Mouse (Mus musculus) midbrain, postnatal 0 days (tissue): ENCODE results near the gene Zfand3. TPM values are rescaled to one million over a fixed set of nuclear protein-coding genes. Genes with fewer than 3 reads are reported as not detected.

Experiments
- ATAC-seq: fragments of 200-750 bp; cut with Nextera tagmentation; 2 replicates; pipeline ENCODE4 v1.8.0; 2017; ENCODE audit warnings: moderate number of reproducible peaks, mild to moderate bottlenecking, moderate TSS enrichment, moderate library complexity; ENCODE audit not compliant: low FRiP score
- DNase-seq: peaks from one replicate; pipeline ENCODE4 v3.0.0-alpha.2; 2015; ENCODE audit warnings: low spot score
- H3K27ac ChIP-seq: fragments of 300-500 bp; sonication (generic); 2 replicates; pipeline ENCODE4 v1.5.1; 2014; ENCODE audit warnings: low read depth, mild to moderate bottlenecking, low read length, mixed read lengths
- H3K27me3 ChIP-seq: fragments of 300-500 bp; sonication (generic); 2 replicates; pipeline ENCODE4 v1.6.1; 2014; ENCODE audit warnings: low read length, control low read depth, mixed read lengths; ENCODE audit not compliant: insufficient read depth
- H3K36me3 ChIP-seq: fragments of 300-500 bp; sonication (generic); 2 replicates; pipeline ENCODE4 v1.6.1; 2014; ENCODE audit warnings: low read length, control low read depth, mixed read lengths; ENCODE audit not compliant: insufficient read depth
- H3K4me1 ChIP-seq: fragments of 300-500 bp; sonication (generic); 2 replicates; pipeline ENCODE4 v1.6.1; 2014; ENCODE audit warnings: mild to moderate bottlenecking, control low read depth, antibody characterized with exemption, low read length, mixed read lengths; ENCODE audit not compliant: insufficient read depth
- H3K4me2 ChIP-seq: fragments of 300-500 bp; sonication (generic); 2 replicates; pipeline ENCODE4 v1.6.1; 2014; ENCODE audit warnings: low read depth, mild to moderate bottlenecking, low read length, mixed read lengths; ENCODE audit not compliant: poor library complexity, severe bottlenecking
- H3K4me3 ChIP-seq: fragments of 300-500 bp; sonication (generic); 2 replicates; pipeline ENCODE4 v1.5.1; 2014; ENCODE audit warnings: low read depth, mild to moderate bottlenecking, low read length, moderate library complexity
- H3K9ac ChIP-seq: fragments of 300-500 bp; sonication (generic); replicated peaks from 2 replicates; pipeline ENCODE4 v1.6.1; 2014; ENCODE audit warnings: mild to moderate bottlenecking, low read length, moderate library complexity, mixed read lengths; ENCODE audit not compliant: poor library complexity, severe bottlenecking
- H3K9me3 ChIP-seq: fragments of 300-500 bp; sonication (generic); 2 replicates; pipeline ENCODE4 v1.6.1; 2016; ENCODE audit warnings: low read length, control low read depth
- CTCF ChIP-seq: IDR thresholded peaks from 2 replicates; pipeline ENCODE4 v1.5.1; 2016; ENCODE audit warnings: antibody characterized with exemption, mild to moderate bottlenecking
- WGBS: fragments of 180-500 bp; shearing (Covaris S2); extraction: QIAGEN DNeasy Blood & Tissue Kit; methylation state at CpG from one replicate; pipeline ENCODE4 v1.1.7; 2014; 5-methylcytosine and 5-hydroxymethylcytosine counted together
- polyA plus RNA-seq: library from polyadenylated mRNA; unstranded; fragments of >200 nt; fragmentation: Nextera tagmentation; extraction: Ambion mirVana; gene quantifications from 2 replicates; pipeline ENCODE4 v1.2.1, GENCODE M21; 2015
- total RNA-seq: library from RNA; depleted of rRNA; stranded (reverse); fragments of >200 nt; gene quantifications from 2 replicates; pipeline ENCODE4 v1.2.3, GENCODE M21; 2014

The Zfand3 gene
- total and polyA plus RNA-seq, 2 experiments from 2014 or later = 41.3 to 72.2 TPM

- 81% methylated on average over 5 of the region's 5 CpGs for WGBS
- Histone ChIP-seq H3K9ac (no peak overlapping the region), H3K4me1 (no peaks in the 10 kb centered on the region), H3K9me3 (0 out of 2 replicates have a peak, but pooled peaks cover 5% of the 10 kb centered on the region), H3K27me3 (no peaks in the 10 kb centered on the region), H3K27ac (no peak overlapping the region), H3K4me2 (no peak overlapping the region), H3K4me3 (no peak overlapping the region), H3K36me3 (no peaks in the 10 kb centered on the region)
- DNase-seq = peak; percentile 33
- no peak for ATAC-seq
- TF ChIP-seq CTCF = no peak
Observed at GRCm38 (mm10) chr17:29983190-29983589, 21.3 kb upstream of the Zfand3 start.

GRCm38 (mm10) chr17:29984931-29985330 lies 19.6 kb upstream of the Zfand3 start:
- TF ChIP-seq CTCF = no peak
- 88% methylated on average over 7 of the region's 7 CpGs for WGBS
- no peak for ATAC-seq

GRCm38 (mm10) chr17:29985534-29985933 lies 19.0 kb upstream of the Zfand3 start:
- ATAC-seq (no peak), DNase-seq (no peak)
- 28% methylated on average over 3 of the region's 3 CpGs for WGBS
- 0 out of 2 replicates have a peak, but pooled peaks cover 5% of the 10 kb centered on the region for H3K9me3 ChIP-seq
- TF ChIP-seq CTCF = no peak
- no peak overlapping the region for H3K4me2 ChIP-seq
- no peaks in the 10 kb centered on the region for H3K36me3 ChIP-seq
- no peaks in the 10 kb centered on the region for H3K27me3 ChIP-seq
- no peaks in the 10 kb centered on the region for H3K4me1 ChIP-seq
- H3K4me3 ChIP-seq = no peak overlapping the region
- no peak overlapping the region for H3K27ac ChIP-seq
- no peak overlapping the region for H3K9ac ChIP-seq

More at GRCm38 (mm10) chr17:29984931-29985330, 19.6 kb upstream of the Zfand3 start:
- Histone ChIP-seq H3K4me2 (no peak overlapping the region), H3K4me1 (no peaks in the 10 kb centered on the region), H3K9me3 (0 out of 2 replicates have a peak, but pooled peaks cover 5% of the 10 kb centered on the region), H3K27me3 (no peaks in the 10 kb centered on the region), H3K27ac (no peak overlapping the region), H3K36me3 (no peaks in the 10 kb centered on the region), H3K9ac (no peak overlapping the region), H3K4me3 (no peak overlapping the region)
- DNase-seq = no peak

- no peaks in the 10 kb centered on the region for H3K36me3 ChIP-seq
- TF ChIP-seq CTCF = no peak
- H3K27me3 ChIP-seq = no peaks in the 10 kb centered on the region
- H3K9me3 ChIP-seq = no peaks in the 10 kb centered on the region
- H3K4me3 ChIP-seq = no peak overlapping the region
- WGBS = 72% methylated on average over 5 of the region's 5 CpGs
- no peak overlapping the region for H3K9ac ChIP-seq
- H3K27ac ChIP-seq = no peak overlapping the region
- DNase-seq (no peak), ATAC-seq (no peak)
- H3K4me2 ChIP-seq = no peak overlapping the region
- H3K4me1 ChIP-seq = no peaks in the 10 kb centered on the region
Observed at GRCm38 (mm10) chr17:29988141-29988540, 16.4 kb upstream of the Zfand3 start.

- TF ChIP-seq CTCF = no peak
- ATAC-seq (no peak), DNase-seq (no peak)
- Histone ChIP-seq H3K4me1 (no peaks in the 10 kb centered on the region), H3K27me3 (no peaks in the 10 kb centered on the region), H3K9me3 (no peaks in the 10 kb centered on the region), H3K9ac (no peak overlapping the region), H3K36me3 (no peaks in the 10 kb centered on the region), H3K4me3 (no peak overlapping the region), H3K27ac (no peak overlapping the region), H3K4me2 (no peak overlapping the region)
- 83% methylated on average over 5 of the region's 5 CpGs for WGBS
Observed at GRCm38 (mm10) chr17:29989653-29990052, 14.9 kb upstream of the Zfand3 start.

GRCm38 (mm10) chr17:29990136-29990535 lies 14.4 kb upstream of the Zfand3 start:
- Histone ChIP-seq H3K27ac (no peak overlapping the region), H3K27me3 (no peaks in the 10 kb centered on the region), H3K9me3 (no peaks in the 10 kb centered on the region), H3K4me2 (no peak overlapping the region), H3K4me3 (no peak overlapping the region), H3K4me1 (no peaks in the 10 kb centered on the region), H3K9ac (no peak overlapping the region), H3K36me3 (no peaks in the 10 kb centered on the region)
- DNase-seq (no peak), ATAC-seq (no peak)
- 88% methylated on average over 3 of the region's 3 CpGs for WGBS
- no peak for TF ChIP-seq CTCF
